Mouse (Mus musculus): ENCODE measurements at regions not wholly inside any gene's neighbourhood (a gene's known extent, or its start where the extent isn't known, plus 50 kb on each side); places are given as distances from the start of the nearest gene placed in this dataset.
"Not testable (repeated sequence)": the region's sequence is repeated elsewhere in the genome, so short reads cannot be mapped to it uniquely, and the experiment has no call there.

GRCm38 (mm10) chr16:82661015-82661414 lies 167.2 kb upstream of the Gm21833 start:
- Histone ChIP-seq H3K4me2 (replicated peaks) (no peak overlapping the region), H3K4me3 (replicated peaks; ENCODE audit: low read length) (no peak overlapping the region), H3K27ac (no peak overlapping the region), H3K9ac (no peak overlapping the region), H3K9me3 (ENCODE audit: control insufficient read depth, low read length) (no peaks in the 10 kb centered on the region), H3K36me3 (replicated peaks; ENCODE audit: control insufficient read depth, insufficient read depth) (no peaks in the 10 kb centered on the region), H3K4me1 (replicated peaks; ENCODE audit: control insufficient read depth, insufficient read depth, low read length) (no peaks in the 10 kb centered on the region), H3K27me3 (ENCODE audit: control insufficient read depth, insufficient read depth, low read length) (no peaks in the 10 kb centered on the region)
- 82% methylated on average over 7 of the region's 7 CpGs for WGBS
- DNase-seq (ENCODE audit: low spot score) (peak; percentile 24), ATAC-seq (ENCODE audit: low FRiP score) (no peak; the same call in 1 of the 2 replicates)

DNA sequence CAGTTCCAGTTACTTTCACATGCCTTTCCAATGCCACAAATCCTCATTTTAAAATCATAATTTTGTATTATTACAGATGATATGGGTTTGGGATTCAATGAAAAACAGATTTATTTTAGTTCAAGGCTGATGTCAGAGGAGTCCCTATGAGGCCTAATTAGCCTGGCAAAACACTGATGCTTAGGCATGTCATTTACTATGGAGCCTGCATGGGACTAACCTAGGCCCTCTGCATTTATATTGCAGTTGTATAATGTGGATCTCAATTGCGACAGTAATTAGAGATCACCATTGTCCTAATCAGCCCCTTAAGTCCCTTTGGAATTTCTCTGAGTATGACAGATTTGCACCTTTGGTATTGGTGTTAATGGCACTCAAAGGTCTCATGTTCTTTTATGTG lies 153.3 kb upstream of the Gm21833 start:
- no peak overlapping the region for H3K4me3 ChIP-seq (replicated peaks; ENCODE audit: low read length)
- peaks cover 22% of the 10 kb centered on the region for H3K9me3 ChIP-seq (ENCODE audit: control insufficient read depth, low read length)
- 73% methylated on average over 1 of the region's 1 CpGs for WGBS
- no peak overlapping the region for H3K9ac ChIP-seq
- H3K27me3 ChIP-seq (ENCODE audit: control insufficient read depth, insufficient read depth, low read length), result no peaks in the 10 kb centered on the region
- DNase-seq (ENCODE audit: low spot score), result no peak
- no peak for ATAC-seq (ENCODE audit: low FRiP score)
- no peaks in the 10 kb centered on the region for H3K36me3 ChIP-seq (replicated peaks; ENCODE audit: control insufficient read depth, insufficient read depth)
- H3K4me2 ChIP-seq (replicated peaks), result no peak overlapping the region
- no peak overlapping the region for H3K27ac ChIP-seq
- no peaks in the 10 kb centered on the region for H3K4me1 ChIP-seq (replicated peaks; ENCODE audit: control insufficient read depth, insufficient read depth, low read length)

DNA sequence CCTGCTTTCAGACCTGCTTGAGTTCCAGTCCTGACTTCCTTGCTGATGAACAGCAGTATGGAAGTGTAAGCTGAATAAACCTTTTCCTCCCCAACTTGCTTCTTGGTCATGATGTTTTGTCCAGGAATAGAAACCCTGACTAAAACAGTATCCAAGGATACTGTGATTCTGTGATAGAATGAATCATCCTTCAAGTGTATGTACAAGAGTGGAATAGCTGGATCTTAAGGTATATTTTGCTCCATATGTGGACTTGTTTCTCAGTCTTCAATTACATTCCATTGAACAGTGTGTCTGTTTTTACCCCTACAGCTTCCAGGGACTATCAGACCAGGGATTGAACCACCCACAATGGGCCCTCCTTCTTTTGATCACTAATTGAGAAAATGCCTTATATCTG lies 145.1 kb upstream of the Gm21833 start:
- ATAC-seq (ENCODE audit: low FRiP score), result not testable (repeated sequence)

GRCm38 (mm10) chr16:82700922-82701321 lies 127.3 kb upstream of the Gm21833 start:
- Histone ChIP-seq H3K27ac (no peak overlapping the region), H3K4me3 (replicated peaks; ENCODE audit: low read length) (no peak overlapping the region), H3K27me3 (ENCODE audit: control insufficient read depth, insufficient read depth, low read length) (no peaks in the 10 kb centered on the region), H3K36me3 (replicated peaks; ENCODE audit: control insufficient read depth, insufficient read depth) (no peaks in the 10 kb centered on the region), H3K4me2 (replicated peaks) (no peak overlapping the region), H3K9ac (no peak overlapping the region), H3K9me3 (ENCODE audit: control insufficient read depth, low read length) (no peaks in the 10 kb centered on the region), H3K4me1 (replicated peaks; ENCODE audit: control insufficient read depth, insufficient read depth, low read length) (no peaks in the 10 kb centered on the region)
- DNase-seq (ENCODE audit: low spot score) (no peak), ATAC-seq (ENCODE audit: low FRiP score) (no peak)
- 78% methylated on average over 2 of the region's 2 CpGs for WGBS

More for the DNA sequence above, 145.1 kb upstream of the Gm21833 start:
- not testable (repeated sequence) for H3K9ac ChIP-seq; H3K4me1 ChIP-seq (replicated peaks; ENCODE audit: control insufficient read depth, insufficient read depth, low read length); H3K27me3 ChIP-seq (ENCODE audit: control insufficient read depth, insufficient read depth, low read length); H3K4me3 ChIP-seq (replicated peaks; ENCODE audit: low read length); H3K27ac ChIP-seq; H3K9me3 ChIP-seq (ENCODE audit: control insufficient read depth, low read length); H3K36me3 ChIP-seq (replicated peaks; ENCODE audit: control insufficient read depth, insufficient read depth); DNase-seq (ENCODE audit: low spot score); H3K4me2 ChIP-seq (replicated peaks)

DNA sequence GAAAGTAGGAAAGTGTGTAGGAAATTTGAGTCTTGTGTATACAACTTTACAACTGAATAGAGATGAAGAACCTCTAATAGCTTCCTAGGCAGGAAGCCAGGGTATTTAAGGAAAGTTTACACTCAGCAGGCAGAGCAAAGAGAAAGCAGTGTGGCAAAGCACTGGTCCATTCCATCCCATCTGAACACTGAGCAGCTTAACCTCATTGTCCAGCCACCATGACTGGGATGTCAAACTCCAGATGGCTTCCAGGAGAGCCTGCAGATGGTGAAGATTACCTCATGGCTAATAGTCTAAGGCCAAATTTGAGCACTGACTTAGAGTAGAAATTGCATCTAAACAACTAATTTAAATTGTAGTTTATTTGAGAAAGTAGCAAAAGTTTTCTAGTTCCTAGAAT lies 117.0 kb upstream of the Gm21833 start:
- Histone ChIP-seq H3K4me3 (replicated peaks; ENCODE audit: low read length) (no peak overlapping the region), H3K4me2 (replicated peaks) (no peak overlapping the region), H3K9me3 (ENCODE audit: control insufficient read depth, low read length) (no peaks in the 10 kb centered on the region), H3K9ac (no peak overlapping the region), H3K27me3 (ENCODE audit: control insufficient read depth, insufficient read depth, low read length) (no peaks in the 10 kb centered on the region), H3K27ac (no peak overlapping the region), H3K4me1 (replicated peaks; ENCODE audit: control insufficient read depth, insufficient read depth, low read length) (no peaks in the 10 kb centered on the region), H3K36me3 (replicated peaks; ENCODE audit: control insufficient read depth, insufficient read depth) (no peaks in the 10 kb centered on the region)
- no peak for DNase-seq (ENCODE audit: low spot score)
- no peak for ATAC-seq (ENCODE audit: low FRiP score)

DNA sequence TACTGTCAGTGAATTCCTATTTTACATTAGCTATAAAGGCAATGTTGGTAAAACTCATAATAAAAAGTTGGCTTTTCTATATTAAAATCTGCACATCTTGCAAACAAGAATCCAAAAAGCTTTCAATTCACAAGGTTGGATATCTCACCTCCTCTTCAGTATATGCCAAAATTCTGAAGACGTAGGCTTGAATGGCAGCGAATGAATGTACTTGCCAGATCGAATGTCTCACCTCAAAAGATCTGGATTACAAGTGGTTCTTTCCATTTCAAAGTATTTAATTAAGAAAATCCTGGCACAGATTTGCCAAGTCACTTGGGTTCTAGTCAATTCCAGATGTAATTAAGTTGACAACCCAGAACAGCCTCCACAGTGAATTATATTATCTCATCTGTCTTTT lies 94.1 kb upstream of the Gm21833 start:
- Histone ChIP-seq H3K27me3 (ENCODE audit: control insufficient read depth, insufficient read depth, low read length) (no peaks in the 10 kb centered on the region), H3K4me2 (replicated peaks) (no peak overlapping the region), H3K27ac (no peak overlapping the region), H3K4me1 (replicated peaks; ENCODE audit: control insufficient read depth, insufficient read depth, low read length) (no peaks in the 10 kb centered on the region), H3K4me3 (replicated peaks; ENCODE audit: low read length) (no peak overlapping the region), H3K36me3 (replicated peaks; ENCODE audit: control insufficient read depth, insufficient read depth) (no peaks in the 10 kb centered on the region), H3K9ac (no peak overlapping the region), H3K9me3 (ENCODE audit: control insufficient read depth, low read length) (no peaks in the 10 kb centered on the region)
- ATAC-seq (ENCODE audit: low FRiP score) (no peak), DNase-seq (ENCODE audit: low spot score) (no peak)
- WGBS, result 94% methylated on average over 3 of the region's 3 CpGs

DNA sequence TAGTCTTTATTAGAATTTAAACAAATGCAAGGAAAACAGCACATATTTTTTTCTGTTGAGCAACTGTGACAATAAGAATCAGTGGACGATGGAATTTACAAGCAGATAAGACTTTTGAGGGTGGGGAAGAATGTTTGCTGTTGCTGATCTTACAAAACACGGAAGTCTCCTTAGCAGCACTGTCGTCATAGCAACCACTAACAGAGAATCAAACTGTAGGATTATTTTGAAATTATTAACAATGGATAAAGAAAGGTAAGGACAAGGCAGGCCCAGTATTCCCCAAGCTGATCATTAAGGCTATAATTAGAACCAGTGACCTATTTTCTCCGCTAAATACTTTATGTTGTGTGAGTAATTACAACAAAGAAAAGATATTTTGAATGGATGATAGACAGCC lies 69.7 kb upstream of the Gm21833 start:
- WGBS, result 76% methylated on average over 4 of the region's 4 CpGs
- DNase-seq (ENCODE audit: low spot score) (peak; percentile 29), ATAC-seq (ENCODE audit: low FRiP score) (no peak)

More for the DNA sequence above, 69.7 kb upstream of the Gm21833 start:
- Histone ChIP-seq H3K4me3 (replicated peaks; ENCODE audit: low read length) (no peak overlapping the region), H3K36me3 (replicated peaks; ENCODE audit: control insufficient read depth, insufficient read depth) (no peaks in the 10 kb centered on the region), H3K4me2 (replicated peaks) (no peak overlapping the region), H3K9ac (no peak overlapping the region), H3K4me1 (replicated peaks; ENCODE audit: control insufficient read depth, insufficient read depth, low read length) (no peaks in the 10 kb centered on the region), H3K27me3 (ENCODE audit: control insufficient read depth, insufficient read depth, low read length) (no peaks in the 10 kb centered on the region), H3K9me3 (ENCODE audit: control insufficient read depth, low read length) (no peaks in the 10 kb centered on the region), H3K27ac (no peak overlapping the region)
